Mouse (Mus musculus): ENCODE data around the gene Lztr1.
"Not testable (repeated sequence)": the region's sequence is repeated elsewhere in the genome, so short reads cannot be mapped to it uniquely, and the experiment has no call there.

Lztr1 gene

DNA sequence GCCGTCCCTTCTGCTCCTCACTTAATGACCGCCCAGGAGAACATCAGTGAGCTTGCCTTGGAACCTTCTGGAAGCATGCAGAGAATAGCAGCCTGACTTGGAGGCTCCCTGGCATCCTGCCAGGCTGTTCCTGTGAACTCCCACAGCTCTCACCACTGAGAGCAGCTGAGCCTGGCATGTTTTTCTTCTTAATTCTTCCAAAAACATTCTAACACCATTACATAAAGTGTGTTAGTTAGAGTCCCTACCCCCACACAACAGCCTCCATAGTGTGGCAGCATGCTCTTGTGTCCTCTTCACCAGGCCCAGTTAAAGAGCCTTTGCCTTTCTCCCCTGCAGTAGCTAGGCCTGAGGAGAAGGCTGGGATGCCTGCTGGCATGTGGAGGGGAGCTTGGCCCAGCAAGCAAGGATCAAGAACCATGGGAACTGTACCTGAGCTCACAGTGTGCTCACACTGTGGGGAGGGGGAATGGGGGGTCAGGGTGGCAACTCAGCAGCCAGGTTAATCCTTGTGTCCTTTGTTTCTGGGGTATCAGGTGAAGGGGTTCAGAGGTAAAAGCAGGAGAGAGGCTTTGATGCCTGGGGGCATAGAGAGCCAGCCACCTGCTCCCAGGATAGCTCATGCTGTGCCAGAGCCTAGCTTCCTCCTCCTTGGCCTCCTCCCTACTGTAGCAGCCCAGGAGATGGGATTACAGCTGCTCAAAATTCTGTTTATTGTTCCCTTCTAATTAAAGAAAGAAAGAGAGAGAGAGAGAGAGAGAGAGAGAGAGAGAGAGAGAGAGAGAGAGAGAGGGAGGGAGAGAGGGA, 11.8 kb upstream of the Lztr1 start:
- peaks cover 24% of the 10 kb centered on the region for H3K27me3 ChIP-seq (ENCODE audit: insufficient read depth, low read length)
- no peaks in the 10 kb centered on the region for H3K9me3 ChIP-seq (ENCODE audit: low read length)
- no peaks in the 10 kb centered on the region for H3K36me3 ChIP-seq (ENCODE audit: insufficient read depth, low read length)
- no peaks in the 10 kb centered on the region; the same call in 1 of the 2 replicates for H3K4me1 ChIP-seq (replicated peaks; ENCODE audit: low read depth, low read length)
- no peak for TF ChIP-seq POU5F1 (IDR thresholded peaks at IDR 0.05; ENCODE audit: borderline replicate concordance, low read length)
- TF ChIP-seq CTCF (conservative IDR thresholded peaks at IDR 0.05; ENCODE audit: low read length): no peak
- no peak for TF ChIP-seq NANOG (IDR thresholded peaks at IDR 0.05; ENCODE audit: borderline replicate concordance, low read length)
- no peak overlapping the region for H3K4me3 ChIP-seq (replicated peaks; ENCODE audit: low read length)

GRCm38 (mm10) chr16:17499249-17499883, 9.1 kb upstream of the Lztr1 start:
- Histone ChIP-seq H3K36me3 (ENCODE audit: insufficient read depth, low read length) (no peaks in the 10 kb centered on the region), H3K9me3 (ENCODE audit: low read length) (no peaks in the 10 kb centered on the region), H3K27me3 (ENCODE audit: insufficient read depth, low read length) (peaks cover 20% of the 10 kb centered on the region; the same call in 1 of the 2 replicates), H3K4me1 (replicated peaks; ENCODE audit: low read depth, low read length) (peaks cover 17% of the 10 kb centered on the region), H3K4me3 (replicated peaks; ENCODE audit: low read length) (no peak overlapping the region)
- no peak for TF ChIP-seq CTCF (conservative IDR thresholded peaks at IDR 0.05; ENCODE audit: low read length)

GRCm38 (mm10) chr16:17502681-17503080, 5.8 kb upstream of the Lztr1 start:
- Histone ChIP-seq H3K4me3 (replicated peaks; ENCODE audit: low read length) (no peak overlapping the region), H3K4me1 (replicated peaks; ENCODE audit: low read depth, low read length) (peaks cover 38% of the 10 kb centered on the region), H3K9me3 (ENCODE audit: low read length) (no peaks in the 10 kb centered on the region), H3K27me3 (ENCODE audit: insufficient read depth, low read length) (peaks cover 19% of the 10 kb centered on the region), H3K36me3 (ENCODE audit: insufficient read depth, low read length) (no peaks in the 10 kb centered on the region)
- no peak for TF ChIP-seq NANOG (IDR thresholded peaks at IDR 0.05; ENCODE audit: borderline replicate concordance, low read length)

GRCm38 (mm10) chr16:17507018-17507552, 1.4 kb upstream of the Lztr1 start:
- Histone ChIP-seq H3K27me3 (ENCODE audit: insufficient read depth, low read length) (peaks cover 14% of the 10 kb centered on the region; the same call in 1 of the 2 replicates), H3K4me1 (replicated peaks; ENCODE audit: low read depth, low read length) (peaks cover 50% of the 10 kb centered on the region), H3K36me3 (ENCODE audit: insufficient read depth, low read length) (peaks cover 16% of the 10 kb centered on the region), H3K4me3 (replicated peaks; ENCODE audit: low read length) (0 out of 2 replicates have a peak overlapping the region, but pooled peaks have one; percentile 7), H3K9me3 (ENCODE audit: low read length) (no peaks in the 10 kb centered on the region)
- no peak for TF ChIP-seq NANOG (IDR thresholded peaks at IDR 0.05; ENCODE audit: borderline replicate concordance, low read length)

DNA sequence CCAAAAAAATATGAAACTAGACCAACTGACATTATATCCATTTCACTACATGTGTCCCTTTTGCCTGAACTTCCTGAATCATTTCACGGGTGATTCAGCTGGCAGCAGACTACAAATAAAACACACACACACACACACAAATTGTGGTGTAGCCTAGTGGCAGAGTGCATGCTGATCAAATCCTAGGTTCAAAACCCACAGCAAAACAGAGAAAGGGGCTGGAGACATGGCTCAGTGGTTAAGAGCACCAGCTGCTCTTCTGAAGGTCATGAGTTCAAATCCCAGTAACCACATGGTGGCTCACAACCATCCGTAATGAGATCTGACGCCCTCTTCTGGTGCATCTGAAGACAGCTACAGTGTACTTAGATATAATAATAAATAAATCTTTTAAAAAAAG, 457 bp upstream of the Lztr1 start:
- Histone ChIP-seq H3K36me3 (ENCODE audit: insufficient read depth, low read length) (peaks cover 25% of the 10 kb centered on the region), H3K4me3 (replicated peaks; ENCODE audit: low read length) (peak overlapping the region; percentile 90), H3K4me1 (replicated peaks; ENCODE audit: low read depth, low read length) (peaks cover 41% of the 10 kb centered on the region)
- not testable (repeated sequence) for H3K27me3 ChIP-seq (ENCODE audit: insufficient read depth, low read length); H3K9me3 ChIP-seq (ENCODE audit: low read length)
- TF ChIP-seq CTCF (conservative IDR thresholded peaks at IDR 0.05; ENCODE audit: low read length): 0 out of 2 replicates have a peak, but pooled peaks have one; percentile 14

- Histone ChIP-seq H3K27me3 (ENCODE audit: insufficient read depth, low read length) (peaks cover 5% of the 10 kb centered on the region; the same call in 1 of the 2 replicates), H3K9me3 (ENCODE audit: low read length) (no peaks in the 10 kb centered on the region), H3K4me3 (replicated peaks; ENCODE audit: low read length) (peak overlapping the region; percentile 90), H3K36me3 (ENCODE audit: insufficient read depth, low read length) (peaks cover 37% of the 10 kb centered on the region), H3K4me1 (replicated peaks; ENCODE audit: low read depth, low read length) (peaks cover 36% of the 10 kb centered on the region)
- TF ChIP-seq CTCF (conservative IDR thresholded peaks at IDR 0.05; ENCODE audit: low read length) (no peak), POU5F1 (IDR thresholded peaks at IDR 0.05; ENCODE audit: borderline replicate concordance, low read length) (no peak), NANOG (IDR thresholded peaks at IDR 0.05; ENCODE audit: borderline replicate concordance, low read length) (no peak)
Measured at GRCm38 (mm10) chr16:17509240-17509597, 731 bp downstream of the Lztr1 start.

DNA sequence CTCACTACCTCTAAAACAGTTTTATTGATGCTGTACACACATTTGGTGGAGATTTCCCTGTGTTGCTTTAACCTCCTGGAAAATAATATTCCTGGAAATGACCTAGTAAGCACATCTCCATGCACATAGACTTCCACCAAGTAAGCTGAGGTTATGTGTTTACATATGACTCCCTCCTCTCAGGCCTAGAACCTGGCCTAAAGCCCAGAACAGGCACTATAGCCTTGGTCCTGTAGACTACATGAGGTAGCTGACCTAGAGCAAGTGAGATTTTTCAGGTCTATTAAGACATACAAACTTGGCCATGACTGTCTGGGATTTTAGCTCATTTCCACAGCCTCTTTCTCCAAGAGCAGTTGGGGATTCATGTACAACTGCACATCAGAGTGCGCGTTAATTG, 1.7 kb downstream of the Lztr1 start:
- Histone ChIP-seq H3K36me3 (ENCODE audit: insufficient read depth, low read length) (peaks cover 46% of the 10 kb centered on the region), H3K4me1 (replicated peaks; ENCODE audit: low read depth, low read length) (peaks cover 36% of the 10 kb centered on the region), H3K9me3 (ENCODE audit: low read length) (no peaks in the 10 kb centered on the region), H3K4me3 (replicated peaks; ENCODE audit: low read length) (peak overlapping the region; percentile 90; the same call in 1 of the 2 replicates), H3K27me3 (ENCODE audit: insufficient read depth, low read length) (no peaks in the 10 kb centered on the region)
- TF ChIP-seq NANOG (IDR thresholded peaks at IDR 0.05; ENCODE audit: borderline replicate concordance, low read length): no peak
- no peak for TF ChIP-seq POU5F1 (IDR thresholded peaks at IDR 0.05; ENCODE audit: borderline replicate concordance, low read length)
- no peak for TF ChIP-seq CTCF (conservative IDR thresholded peaks at IDR 0.05; ENCODE audit: low read length)

DNA sequence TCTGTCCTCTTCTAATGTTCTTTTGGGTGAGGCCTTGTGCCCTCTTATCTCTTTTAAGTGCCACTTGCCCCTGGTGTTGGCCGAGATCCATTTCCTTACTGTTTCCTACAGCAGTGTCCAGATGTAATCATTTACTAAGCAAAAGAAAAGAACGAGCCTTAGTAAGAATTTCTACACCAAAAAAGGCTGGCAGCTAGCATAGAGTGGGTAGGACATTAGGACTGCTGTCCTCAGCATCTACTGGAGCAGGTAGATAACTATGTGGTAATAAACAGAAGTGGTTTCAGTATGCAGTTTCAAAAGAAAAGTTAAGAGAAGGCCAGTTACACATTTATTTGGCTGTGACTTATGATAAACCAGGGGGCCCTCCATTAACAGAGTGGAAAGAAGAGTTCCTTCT, 2.2 kb downstream of the Lztr1 start:
- no peak for TF ChIP-seq CTCF (conservative IDR thresholded peaks at IDR 0.05; ENCODE audit: low read length)
- TF ChIP-seq POU5F1 (IDR thresholded peaks at IDR 0.05; ENCODE audit: borderline replicate concordance, low read length): no peak
- no peak for TF ChIP-seq NANOG (IDR thresholded peaks at IDR 0.05; ENCODE audit: borderline replicate concordance, low read length)
- H3K9me3 ChIP-seq (ENCODE audit: low read length): no peaks in the 10 kb centered on the region
- H3K36me3 ChIP-seq (ENCODE audit: insufficient read depth, low read length): peaks cover 51% of the 10 kb centered on the region
- H3K4me3 ChIP-seq (replicated peaks; ENCODE audit: low read length): no peak overlapping the region
- H3K27me3 ChIP-seq (ENCODE audit: insufficient read depth, low read length): no peaks in the 10 kb centered on the region
- H3K4me1 ChIP-seq (replicated peaks; ENCODE audit: low read depth, low read length): peaks cover 33% of the 10 kb centered on the region

DNA sequence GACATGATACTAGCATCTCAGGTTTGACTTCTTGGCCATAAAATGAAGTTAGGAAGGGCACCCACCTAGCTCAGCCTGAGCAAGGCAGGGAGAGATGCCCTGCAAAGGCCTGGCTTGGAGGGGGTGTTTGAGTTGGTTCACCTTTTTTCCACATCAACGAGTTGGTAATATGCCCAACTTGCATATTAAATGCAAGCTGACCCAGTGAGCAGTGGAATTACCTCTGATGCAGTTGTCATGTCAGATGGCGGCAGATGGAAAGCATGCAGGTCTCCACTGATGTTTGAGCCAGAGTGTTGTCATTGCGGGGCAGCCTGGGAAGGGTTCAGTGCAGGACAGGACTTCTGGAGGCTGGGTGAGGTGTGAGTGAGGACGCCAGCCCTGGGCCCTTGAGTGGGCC, 2.9 kb downstream of the Lztr1 start:
- H3K4me1 ChIP-seq (replicated peaks; ENCODE audit: low read depth, low read length): peaks cover 26% of the 10 kb centered on the region
- no peak overlapping the region for H3K4me3 ChIP-seq (replicated peaks; ENCODE audit: low read length)
- no peaks in the 10 kb centered on the region for H3K27me3 ChIP-seq (ENCODE audit: insufficient read depth, low read length)
- TF ChIP-seq NANOG (IDR thresholded peaks at IDR 0.05; ENCODE audit: borderline replicate concordance, low read length): no peak
- no peak for TF ChIP-seq CTCF (conservative IDR thresholded peaks at IDR 0.05; ENCODE audit: low read length)
- TF ChIP-seq POU5F1 (IDR thresholded peaks at IDR 0.05; ENCODE audit: borderline replicate concordance, low read length): no peak
- H3K36me3 ChIP-seq (ENCODE audit: insufficient read depth, low read length): peaks cover 58% of the 10 kb centered on the region
- H3K9me3 ChIP-seq (ENCODE audit: low read length): no peaks in the 10 kb centered on the region
